Mouse (Mus musculus) myocyte (in vitro differentiated cells): ENCODE data around the gene Slc25a45. TPM values are rescaled to one million over a fixed set of nuclear protein-coding genes. Genes with fewer than 3 reads are reported as not detected.

ENCODE experiments used
- H3K27me3 ChIP-seq: one replicate; pipeline ENCODE4 v1.6.1; 2011; ENCODE audit not compliant: control insufficient read depth, insufficient read depth, insufficient read length
- H3K36me3 ChIP-seq: one replicate; pipeline ENCODE4 v1.6.1; 2011; ENCODE audit not compliant: control insufficient read depth, insufficient read depth
- H3K4me2 ChIP-seq: one replicate; pipeline ENCODE4 v1.6.1; 2011; ENCODE audit warnings: low read depth, control low read depth
- H3K4me3 ChIP-seq: one replicate; pipeline ENCODE4 v1.5.1; 2011; ENCODE audit warnings: mild to moderate bottlenecking, control low read depth, moderate library complexity
- H3K79me2 ChIP-seq: one replicate; pipeline ENCODE4 v1.6.1; 2011; ENCODE audit not compliant: control insufficient read depth, insufficient read depth
- H3ac ChIP-seq: one replicate; pipeline ENCODE4 v1.6.1; 2011; ENCODE audit not compliant: control insufficient read depth, insufficient read length
- CEBPB ChIP-seq: IDR thresholded peaks from 2 replicates; pipeline ENCODE4 v1.6.1; 2011; ENCODE audit warnings: mild to moderate bottlenecking, moderate library complexity; ENCODE audit not compliant: poor library complexity, insufficient read depth, severe bottlenecking
- E2F4 ChIP-seq: IDR thresholded peaks from one replicate; pipeline ENCODE4 v1.6.1; 2011; ENCODE audit warnings: mild to moderate bottlenecking, control low read depth, moderate library complexity; ENCODE audit not compliant: insufficient read depth
- MAX ChIP-seq: IDR thresholded peaks from one replicate; pipeline ENCODE4 v1.6.1; 2011; ENCODE audit warnings: low read depth, mild to moderate bottlenecking, control low read depth
- MYOD1 ChIP-seq, 3 experiments: IDR thresholded peaks; one replicate each; pipeline ENCODE4 v1.6.1; 2011; ENCODE audit warnings: control low read depth in 2 of 3, low read depth in 2 of 3, mild to moderate bottlenecking in 2 of 3, moderate library complexity in 1 of 3; ENCODE audit not compliant: insufficient read length in 2 of 3, control insufficient read depth in 1 of 3
- MYOG ChIP-seq, 3 experiments: IDR thresholded peaks; one replicate each; pipeline ENCODE4 v1.6.1; 2011; ENCODE audit warnings: control low read depth in 2 of 3, low read depth in 2 of 3, mild to moderate bottlenecking in 2 of 3; ENCODE audit not compliant: insufficient read length in 2 of 3, control insufficient read depth in 1 of 3, insufficient read depth in 1 of 3
- POLR2A ChIP-seq: IDR thresholded peaks from one replicate; pipeline ENCODE4 v1.6.1; 2011; ENCODE audit warnings: low read depth, mild to moderate bottlenecking, control low read depth, moderate library complexity; ENCODE audit not compliant: insufficient read length
- POLR2AphosphoS2 ChIP-seq: IDR thresholded peaks from one replicate; pipeline ENCODE4 v1.6.1; 2011; ENCODE audit warnings: low read depth, control low read depth; ENCODE audit not compliant: insufficient read length
- REST ChIP-seq: IDR thresholded peaks from one replicate; pipeline ENCODE4 v1.6.1; 2011; ENCODE audit warnings: mild to moderate bottlenecking, control low read depth, moderate library complexity; ENCODE audit not compliant: insufficient read depth, insufficient read length
- SRF ChIP-seq: IDR thresholded peaks from one replicate; pipeline ENCODE4 v1.6.1; 2011; ENCODE audit warnings: low read depth; ENCODE audit not compliant: control insufficient read depth, insufficient read length
- TCF12 ChIP-seq: IDR thresholded peaks from one replicate; pipeline ENCODE4 v1.6.1; 2011; ENCODE audit warnings: mild to moderate bottlenecking, control low read depth; ENCODE audit not compliant: poor library complexity, insufficient read depth, severe bottlenecking
- TCF3 ChIP-seq: IDR thresholded peaks from one replicate; pipeline ENCODE4 v1.6.1; 2011; ENCODE audit warnings: low read depth, control low read depth; ENCODE audit not compliant: insufficient read length
- USF1 ChIP-seq: IDR thresholded peaks from one replicate; pipeline ENCODE4 v1.6.1; 2011; ENCODE audit warnings: low read depth, mild to moderate bottlenecking, control low read depth, moderate library complexity
- polyA plus RNA-seq: library from polyadenylated mRNA; unstranded; fragments of >200 nt; fragmentation: generic; extraction: Trizol; gene quantifications from one replicate; pipeline ENCODE4 v1.2.1, GENCODE M21; 2012; ENCODE audit warnings: missing spikeins

Slc25a45 gene
- polyA plus RNA-seq, 1 experiment, result 5.2 TPM

DNA sequence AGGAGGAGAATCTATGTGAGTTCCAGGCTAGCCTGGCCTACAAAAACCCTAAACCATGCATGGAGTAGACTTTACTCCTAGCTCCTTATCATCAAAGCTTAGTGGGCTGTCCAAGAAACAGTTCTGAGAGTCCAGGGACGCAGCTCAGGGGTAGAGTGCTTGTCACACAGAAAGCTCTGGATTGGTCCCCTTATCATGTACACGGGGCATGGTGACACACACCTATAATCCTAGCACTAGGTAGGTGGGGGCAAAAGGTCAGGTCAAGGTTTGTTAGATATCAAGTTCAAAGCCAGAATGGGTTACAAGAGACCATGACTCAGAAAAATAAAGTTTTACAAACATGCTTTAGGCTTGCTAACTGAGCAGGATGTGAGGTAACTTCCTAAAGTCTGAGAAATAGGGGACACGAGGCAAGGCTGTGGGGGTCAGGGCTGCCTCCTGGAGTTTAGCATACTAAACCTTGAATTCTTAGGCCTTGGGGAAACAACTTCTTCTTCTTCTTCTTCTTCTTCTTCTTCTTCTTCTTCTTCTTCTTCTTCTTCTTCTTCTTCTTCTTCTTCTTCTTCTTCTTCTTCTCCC, 9.7 kb downstream of the Slc25a45 start:
- Histone ChIP-seq H3K4me3 (no peak overlapping the region), H3K4me2 (no peak overlapping the region), H3K79me2 (no peaks in the 10 kb centered on the region), H3ac (no peak overlapping the region), H3K27me3 (no peaks in the 10 kb centered on the region), H3K36me3 (no peaks in the 10 kb centered on the region)
- TF ChIP-seq MYOD1 (IDR thresholded peaks at IDR 0.05; ENCODE audit: control insufficient read depth in 1 of 3, insufficient read length in 2 of 3, low read depth in 2 of 3), result no peak

DNA sequence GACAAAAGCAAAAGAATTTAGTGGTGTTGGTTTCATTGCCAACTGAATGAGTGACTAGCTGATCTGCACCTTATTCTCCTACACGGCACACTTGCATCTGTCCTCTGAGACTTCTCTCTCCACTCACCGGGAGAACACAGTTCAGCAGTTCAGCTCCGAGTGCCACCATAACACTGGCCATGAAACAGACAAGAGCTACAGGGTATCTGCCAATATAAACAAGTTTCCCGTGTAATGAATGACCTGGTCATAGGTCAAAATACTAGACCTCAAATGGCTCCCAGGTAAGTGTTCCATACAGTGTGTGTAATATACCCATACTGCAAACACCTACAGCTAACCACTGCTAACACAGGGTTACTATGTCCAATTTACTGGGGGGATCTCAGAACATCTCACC, 11.6 kb downstream of the Slc25a45 start:
- TF ChIP-seq SRF (no peak), REST (no peak), MYOD1 (IDR thresholded peaks at IDR 0.05; ENCODE audit: control insufficient read depth in 1 of 3, insufficient read length in 2 of 3, low read depth in 2 of 3) (no peak), CEBPB (no peak), TCF12 (no peak), TCF3 (no peak), USF1 (no peak), E2F4 (no peak), POLR2A (no peak), MAX (no peak), POLR2AphosphoS2 (no peak)
- H3K4me3 ChIP-seq, result no peak overlapping the region
- H3ac ChIP-seq, result no peak overlapping the region
- H3K79me2 ChIP-seq, result no peaks in the 10 kb centered on the region
- no peak overlapping the region for H3K4me2 ChIP-seq
- H3K36me3 ChIP-seq, result no peaks in the 10 kb centered on the region
- H3K27me3 ChIP-seq, result no peaks in the 10 kb centered on the region

DNA sequence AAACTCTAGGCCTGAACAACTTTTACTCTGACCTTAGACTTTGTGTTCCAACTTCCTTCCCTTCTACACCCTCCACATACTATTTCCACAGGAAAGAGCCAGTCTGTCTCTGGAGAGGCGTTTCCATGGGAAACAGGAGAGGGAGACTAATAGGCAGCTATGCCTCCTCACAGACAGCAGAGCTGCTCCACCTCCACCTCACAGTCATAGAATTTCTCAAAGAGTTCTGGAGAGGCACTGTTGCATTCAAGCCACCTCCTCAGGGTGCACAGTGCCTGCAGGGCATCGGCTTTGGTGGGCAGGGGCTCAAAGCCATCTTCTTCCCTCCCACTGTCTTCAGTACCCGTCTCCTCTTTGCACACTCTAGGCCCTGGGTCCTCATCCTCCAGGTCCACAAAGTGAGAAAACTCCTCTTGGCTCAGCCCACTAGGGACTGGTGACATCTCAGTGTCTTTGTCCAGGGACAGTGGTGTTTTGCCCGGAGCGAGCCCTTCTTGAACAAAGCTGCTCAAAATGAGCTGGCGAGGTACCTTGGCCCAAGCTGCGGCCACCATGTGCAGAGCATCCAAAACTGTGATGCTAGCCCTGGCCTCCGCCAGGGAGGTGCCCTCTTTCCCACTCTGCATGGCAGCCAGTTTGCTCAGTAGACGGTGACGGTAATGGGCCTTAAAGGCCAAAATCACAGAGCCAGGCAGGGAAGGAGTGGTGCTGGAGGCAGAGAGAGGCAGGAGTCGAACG, 14.1 kb downstream of the Slc25a45 start:
- H3K27me3 ChIP-seq, result no peaks in the 10 kb centered on the region
- H3K79me2 ChIP-seq, result no peaks in the 10 kb centered on the region
- H3K4me3 ChIP-seq, result no peak overlapping the region
- TF ChIP-seq POLR2AphosphoS2, result peak; percentile 30
- no peak for TF ChIP-seq POLR2A
- H3K4me2 ChIP-seq, result no peak overlapping the region
- H3K36me3 ChIP-seq, result peaks cover 13% of the 10 kb centered on the region
- H3ac ChIP-seq, result no peak overlapping the region

DNA sequence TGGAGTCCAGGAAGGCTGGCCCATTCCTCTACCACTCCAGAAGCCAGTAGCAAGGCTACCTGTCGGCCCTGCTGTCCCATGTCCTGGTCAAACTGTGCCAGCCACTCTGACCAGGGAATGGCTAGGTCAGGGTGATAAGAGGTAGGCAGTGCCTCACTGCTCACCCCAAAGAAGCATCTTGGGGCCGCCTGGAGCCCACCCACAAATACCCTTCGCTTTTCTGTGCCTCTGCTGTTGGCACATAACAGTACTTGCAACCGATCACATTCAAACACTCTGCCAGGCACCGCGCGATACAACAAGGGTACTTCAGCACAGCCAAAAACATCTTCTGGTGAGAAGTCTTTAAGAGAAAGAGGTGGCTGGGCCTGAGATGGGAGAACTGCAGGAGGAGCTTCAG, 14.7 kb downstream of the Slc25a45 start:
- no peaks in the 10 kb centered on the region for H3K79me2 ChIP-seq
- H3ac ChIP-seq, result no peak overlapping the region
- no peak overlapping the region for H3K4me3 ChIP-seq
- no peak for TF ChIP-seq POLR2AphosphoS2
- TF ChIP-seq TCF3, result no peak
- no peak for TF ChIP-seq POLR2A
- TF ChIP-seq USF1, result no peak
- TF ChIP-seq MAX, result no peak
- TF ChIP-seq SRF, result no peak
- no peak for TF ChIP-seq MYOG (IDR thresholded peaks at IDR 0.05; ENCODE audit: control insufficient read depth in 1 of 3, insufficient read depth in 1 of 3, insufficient read length in 2 of 3, low read depth in 2 of 3)
- no peak for TF ChIP-seq MYOD1 (IDR thresholded peaks at IDR 0.05; ENCODE audit: control insufficient read depth in 1 of 3, insufficient read length in 2 of 3, low read depth in 2 of 3)
- no peak for TF ChIP-seq CEBPB
- no peak for TF ChIP-seq TCF12
- no peak for TF ChIP-seq REST
- TF ChIP-seq E2F4, result no peak
- no peak overlapping the region for H3K4me2 ChIP-seq
- H3K27me3 ChIP-seq, result no peaks in the 10 kb centered on the region
- H3K36me3 ChIP-seq, result peaks cover 18% of the 10 kb centered on the region

DNA sequence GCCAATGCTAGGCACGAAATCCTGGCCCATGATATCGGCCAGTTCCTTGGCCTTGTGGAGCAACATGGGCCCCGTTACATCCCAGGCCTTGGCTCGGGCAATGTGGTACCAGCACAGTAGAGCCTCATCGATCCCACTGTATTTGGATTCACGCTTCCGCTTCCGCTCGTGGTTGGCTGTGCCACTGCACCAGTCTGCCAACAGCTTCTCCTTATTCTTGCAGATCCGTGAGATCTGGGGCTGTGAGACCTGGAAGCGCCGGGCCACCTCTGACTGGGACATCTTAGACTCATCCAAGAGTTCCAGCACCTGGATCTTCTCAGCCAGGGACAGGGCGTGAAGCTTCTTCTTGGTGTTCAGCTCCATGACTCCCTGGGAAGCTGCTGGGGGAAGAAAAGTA, 15.1 kb downstream of the Slc25a45 start:
- TF ChIP-seq USF1, result no peak
- no peak for TF ChIP-seq CEBPB
- no peak for TF ChIP-seq E2F4
- no peak for TF ChIP-seq POLR2AphosphoS2
- no peak for TF ChIP-seq SRF
- no peak for TF ChIP-seq POLR2A
- no peak for TF ChIP-seq MAX
- no peak for TF ChIP-seq MYOD1 (IDR thresholded peaks at IDR 0.05; ENCODE audit: control insufficient read depth in 1 of 3, insufficient read length in 2 of 3, low read depth in 2 of 3)
- no peak for TF ChIP-seq REST
- TF ChIP-seq TCF3, result no peak
- TF ChIP-seq TCF12, result no peak
- no peak for TF ChIP-seq MYOG (IDR thresholded peaks at IDR 0.05; ENCODE audit: control insufficient read depth in 1 of 3, insufficient read depth in 1 of 3, insufficient read length in 2 of 3, low read depth in 2 of 3)
- Histone ChIP-seq H3K4me3 (no peak overlapping the region), H3K36me3 (peaks cover 18% of the 10 kb centered on the region), H3ac (no peak overlapping the region), H3K27me3 (no peaks in the 10 kb centered on the region), H3K4me2 (no peak overlapping the region), H3K79me2 (no peaks in the 10 kb centered on the region)
